Mouse (Mus musculus) lung, adult 2 months (tissue): ENCODE results near the gene C1rl.

Experiments
- CTCF ChIP-seq: fragments of 200-500 bp; IDR thresholded peaks from 2 replicates; pipeline ENCODE4 v1.5.1; 2011; ENCODE audit warnings: mild to moderate bottlenecking, low read length, control low read depth; ENCODE audit not compliant: insufficient read depth
- POLR2A ChIP-seq: fragments of 200-500 bp; IDR thresholded peaks from 2 replicates; pipeline ENCODE4 v1.6.1; 2011; ENCODE audit warnings: low read depth, mild to moderate bottlenecking, control low read depth, low read length, borderline replicate concordance; ENCODE audit errors: extremely low read depth

- TF ChIP-seq CTCF (no peak), POLR2A (no peak)
Observed at GRCm38 (mm10) chr6:124485414-124486144, 7.3 kb upstream of the C1rl start.
